ENCODE assay signal across 9 mouse cellular contexts in the genomic region with DNA sequence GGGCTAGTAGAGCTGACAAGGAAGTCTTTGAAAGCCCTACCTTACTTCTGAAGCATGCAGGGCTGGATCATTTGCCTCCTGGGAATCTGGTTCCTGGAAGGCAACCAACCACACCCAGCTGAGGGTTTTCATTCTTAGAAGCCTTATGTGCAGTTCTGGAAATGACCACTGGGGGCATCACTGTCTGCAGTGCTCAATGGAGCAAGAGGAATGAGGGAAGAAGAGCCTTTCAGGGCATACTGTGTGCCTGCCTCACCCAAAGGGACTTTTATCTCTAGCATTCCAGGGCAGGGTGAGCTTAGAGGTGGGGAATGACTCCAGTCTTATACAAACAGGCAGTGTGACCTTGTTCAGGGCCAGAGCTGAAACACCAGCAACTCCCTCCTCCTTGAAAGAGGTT. TPM values are rescaled to one million over a fixed set of nuclear protein-coding genes. Genes with fewer than 3 reads are reported as not detected.
DNase-seq lines count a peak whose midpoint lies in the region; ATAC-seq and TF ChIP-seq lines count a peak whose summit lies in the region.
"Had no signal": no experiment of that assay in that cellular context is flagged by ENCODE, and none has a peak within 500 bp of the region (broad histone marks: within the 10 kb centered on the region; RNA-seq: fewer than 3 reads in every experiment).

No protein-coding gene starts in this region.

- ATAC-seq in embryonic facial prominence, embryonic 11.5 days (replicated peaks; ENCODE audit: insufficient number of reproducible peaks, low FRiP score, low TSS enrichment, low read depth) = no peak
- peak; percentile 70 for ATAC-seq in intestine, embryonic 15.5 days
- no peak for ATAC-seq in liver, embryonic 14.5 days (ENCODE audit: insufficient read depth)
- no peak for ATAC-seq in inflammation-experienced regulatory T-cells, adult 6 months

- peak; percentile 79 for DNase-seq in urinary bladder, postnatal 14 days (ENCODE audit: low spot score)
- DNase-seq in urinary bladder, postnatal 10 days (ENCODE audit: low spot score) = no peak
- peak; percentile 79 for DNase-seq in adrenal gland, postnatal 14 days
- DNase-seq in embryonic facial prominence, embryonic 11.5 days (ENCODE audit: low spot score) = peak; percentile 76
- peak; percentile 16 to 52 (median 24) for DNase-seq in liver, embryonic 14.5 days (ENCODE audit: low read depth in 3 of 3, low spot score in 3 of 3)
- peak; percentile 47 for DNase-seq in retina, postnatal 7 days (ENCODE audit: low read depth, low spot score)

- H3K27ac ChIP-seq in embryonic facial prominence, embryonic 11.5 days (replicated peaks; ENCODE audit: low read depth, low read length) = no peak overlapping the region
- no peak overlapping the region for H3K27ac ChIP-seq in intestine, embryonic 15.5 days
- H3K27ac ChIP-seq in liver, embryonic 14.5 days = no peak overlapping the region
- H3K27ac ChIP-seq: hindbrain, embryonic 15.5 days had no signal

- H3K9me3 ChIP-seq in embryonic facial prominence, embryonic 11.5 days (replicated peaks; ENCODE audit: control insufficient read depth, low read length) = no peaks in the 10 kb centered on the region
- H3K9me3 ChIP-seq in intestine, embryonic 15.5 days = no peaks in the 10 kb centered on the region
- H3K9me3 ChIP-seq in liver, embryonic 14.5 days (ENCODE audit: control insufficient read depth, low read length) = no peaks in the 10 kb centered on the region
- H3K9me3 ChIP-seq: hindbrain, embryonic 15.5 days had no signal

- no peaks in the 10 kb centered on the region for H3K4me1 ChIP-seq in embryonic facial prominence, embryonic 11.5 days (ENCODE audit: control insufficient read depth, insufficient read depth, low read length)
- H3K4me1 ChIP-seq in intestine, embryonic 15.5 days (replicated peaks) = no peaks in the 10 kb centered on the region
- no peaks in the 10 kb centered on the region for H3K4me1 ChIP-seq in liver, embryonic 14.5 days (replicated peaks; ENCODE audit: control insufficient read depth in 2 of 2, insufficient read depth in 2 of 2, low read length in 1 of 2)
- H3K4me1 ChIP-seq: hindbrain, embryonic 15.5 days had no signal

- no peak for TF ChIP-seq EP300 in liver, embryonic 14.5 days (IDR thresholded peaks at IDR 0.05; ENCODE audit: low read depth)

- no peak overlapping the region for H3K4me2 ChIP-seq in embryonic facial prominence, embryonic 11.5 days (ENCODE audit: low read depth, low read length)
- no peak overlapping the region for H3K4me2 ChIP-seq in intestine, embryonic 15.5 days (replicated peaks)
- H3K4me2 ChIP-seq in liver, embryonic 14.5 days (ENCODE audit: low read depth) = no peak overlapping the region
- H3K4me2 ChIP-seq: hindbrain, embryonic 15.5 days had no signal

- TF ChIP-seq CTCF in liver, embryonic 14.5 days (IDR thresholded peaks at IDR 0.05; ENCODE audit: low read depth) = peak; percentile 84

- H3K9ac ChIP-seq in embryonic facial prominence, embryonic 11.5 days (replicated peaks; ENCODE audit: low read length) = no peak overlapping the region
- no peak overlapping the region for H3K9ac ChIP-seq in intestine, embryonic 15.5 days
- H3K9ac ChIP-seq in liver, embryonic 14.5 days (replicated peaks) = no peak overlapping the region
- H3K9ac ChIP-seq: hindbrain, embryonic 15.5 days had no signal

- no peaks in the 10 kb centered on the region for H3K27me3 ChIP-seq in embryonic facial prominence, embryonic 11.5 days (ENCODE audit: control insufficient read depth, insufficient read depth, low read length)
- no peaks in the 10 kb centered on the region for H3K27me3 ChIP-seq in intestine, embryonic 15.5 days (replicated peaks)
- no peaks in the 10 kb centered on the region for H3K27me3 ChIP-seq in liver, embryonic 14.5 days (ENCODE audit: control insufficient read depth, insufficient read depth, low read length)
- H3K27me3 ChIP-seq: hindbrain, embryonic 15.5 days had no signal

- H3K4me3 ChIP-seq in embryonic facial prominence, embryonic 11.5 days (ENCODE audit: low read depth, low read length) = no peak overlapping the region
- H3K4me3 ChIP-seq in intestine, embryonic 15.5 days (replicated peaks) = no peak overlapping the region
- no peak overlapping the region for H3K4me3 ChIP-seq in liver, embryonic 14.5 days (ENCODE audit: insufficient read depth in 1 of 2, low read depth in 2 of 2, low read length in 2 of 2)
- H3K4me3 ChIP-seq: hindbrain, embryonic 15.5 days had no signal

- no peaks in the 10 kb centered on the region for H3K36me3 ChIP-seq in embryonic facial prominence, embryonic 11.5 days (replicated peaks; ENCODE audit: control insufficient read depth, insufficient read depth, low read depth, low read length)
- H3K36me3 ChIP-seq in intestine, embryonic 15.5 days = no peaks in the 10 kb centered on the region
- H3K36me3 ChIP-seq in liver, embryonic 14.5 days (replicated peaks; ENCODE audit: control insufficient read depth, insufficient read depth, low read depth) = no peaks in the 10 kb centered on the region
- H3K36me3 ChIP-seq: hindbrain, embryonic 15.5 days had no signal

RNA-seq across cellular contexts. Expression of a gene that starts 5.2 kb away (rescaled TPM):
- total RNA-seq in adrenal gland, postnatal 14 days (2021) = 4.7 and 4.8 TPM in 2 replicates
- polyA plus RNA-seq in embryonic facial prominence, embryonic 11.5 days (2014; fragmentation: Nextera tagmentation; extraction: Ambion mirVana) = not detected in 2 replicates
- not detected in 2 replicates for polyA plus RNA-seq in intestine, embryonic 15.5 days (2015; fragmentation: Nextera tagmentation; extraction: Ambion mirVana)
- polyA plus RNA-seq in liver, embryonic 14.5 days (2012; rRNA removed) = not detected in 2 replicates
- not detected in 2 replicates for polyA plus RNA-seq in liver, embryonic 14.5 days (2014; fragmentation: Nextera tagmentation; extraction: Ambion mirVana)
- polyA plus RNA-seq in inflammation-experienced regulatory T-cells, adult 6 months (2017; shearing (Covaris generic)) = not detected
- polyA plus RNA-seq: hindbrain, embryonic 15.5 days had no signal

RNA-seq across cellular contexts. Expression of a gene that starts 11.9 kb away (rescaled TPM):
- total RNA-seq in adrenal gland, postnatal 14 days (2021) = 40.2 and 49.1 TPM in 2 replicates
- 66.2 and 72.5 TPM in 2 replicates for polyA plus RNA-seq in embryonic facial prominence, embryonic 11.5 days (2014; fragmentation: Nextera tagmentation; extraction: Ambion mirVana)
- 87.2 and 98.7 TPM in 2 replicates for polyA plus RNA-seq in intestine, embryonic 15.5 days (2015; fragmentation: Nextera tagmentation; extraction: Ambion mirVana)
- 3.9 and 5.9 TPM in 2 replicates for polyA plus RNA-seq in liver, embryonic 14.5 days (2012; rRNA removed)
- 7.3 and 7.4 TPM in 2 replicates for polyA plus RNA-seq in liver, embryonic 14.5 days (2014; fragmentation: Nextera tagmentation; extraction: Ambion mirVana)
- 100 to 1,000 TPM in 1 of 3 experiments, 10 to 100 TPM in 2; 31.0 to 105 (median 84.4) TPM for polyA plus RNA-seq in inflammation-experienced regulatory T-cells, adult 6 months (2017; shearing (Covaris generic))

RNA-seq across cellular contexts. Expression of a gene that starts 12.1 kb away (rescaled TPM):
- not detected in 2 replicates for total RNA-seq in adrenal gland, postnatal 14 days (2021)
- not detected in 2 replicates for polyA plus RNA-seq in embryonic facial prominence, embryonic 11.5 days (2014; fragmentation: Nextera tagmentation; extraction: Ambion mirVana)
- not detected in 2 replicates for polyA plus RNA-seq in intestine, embryonic 15.5 days (2015; fragmentation: Nextera tagmentation; extraction: Ambion mirVana)
- polyA plus RNA-seq in liver, embryonic 14.5 days (2012; rRNA removed) = not detected in 2 replicates
- polyA plus RNA-seq in liver, embryonic 14.5 days (2014; fragmentation: Nextera tagmentation; extraction: Ambion mirVana) = not detected in 2 replicates
- polyA plus RNA-seq in inflammation-experienced regulatory T-cells, adult 6 months (2017; shearing (Covaris generic)) = 1 to 10 TPM in 2 of 3 experiments, not detected in 1; 1.1 to 1.4 TPM
- polyA plus RNA-seq: hindbrain, embryonic 15.5 days had no signal

RNA-seq across cellular contexts. Expression of a gene that starts 18.0 kb away (rescaled TPM):
- not detected in 2 replicates for total RNA-seq in adrenal gland, postnatal 14 days (2021)
- not detected in 2 replicates for polyA plus RNA-seq in embryonic facial prominence, embryonic 11.5 days (2014; fragmentation: Nextera tagmentation; extraction: Ambion mirVana)
- polyA plus RNA-seq in intestine, embryonic 15.5 days (2015; fragmentation: Nextera tagmentation; extraction: Ambion mirVana) = not detected in 2 replicates
- not detected in 2 replicates for polyA plus RNA-seq in liver, embryonic 14.5 days (2012; rRNA removed)
- polyA plus RNA-seq in liver, embryonic 14.5 days (2014; fragmentation: Nextera tagmentation; extraction: Ambion mirVana) = not detected in 2 replicates
- polyA plus RNA-seq in inflammation-experienced regulatory T-cells, adult 6 months (2017; shearing (Covaris generic)) = not detected
- polyA plus RNA-seq: hindbrain, embryonic 15.5 days had no signal

RNA-seq across cellular contexts. Expression of a gene that starts 36.9 kb away (rescaled TPM):
- total RNA-seq in adrenal gland, postnatal 14 days (2021) = not detected in 2 replicates
- polyA plus RNA-seq in embryonic facial prominence, embryonic 11.5 days (2014; fragmentation: Nextera tagmentation; extraction: Ambion mirVana) = not detected in 2 replicates
- not detected in 2 replicates for polyA plus RNA-seq in intestine, embryonic 15.5 days (2015; fragmentation: Nextera tagmentation; extraction: Ambion mirVana)
- not detected in 2 replicates for polyA plus RNA-seq in liver, embryonic 14.5 days (2012; rRNA removed)
- not detected in 2 replicates for polyA plus RNA-seq in liver, embryonic 14.5 days (2014; fragmentation: Nextera tagmentation; extraction: Ambion mirVana)
- polyA plus RNA-seq in inflammation-experienced regulatory T-cells, adult 6 months (2017; shearing (Covaris generic)) = not detected
- polyA plus RNA-seq: hindbrain, embryonic 15.5 days had no signal
